Mouse (Mus musculus) limb, embryonic 11.5 days (tissue): ENCODE measurements at regions not wholly inside any gene's neighbourhood (a gene's known extent, or its start where the extent isn't known, plus 50 kb on each side); places are given as distances from the start of the nearest gene placed in this dataset.

Source experiments
- ATAC-seq: fragments of 200-750 bp; cut with Nextera tagmentation; 2 replicates; pipeline ENCODE4 v1.8.0; 2017; ENCODE audit warnings: low read depth; ENCODE audit not compliant: insufficient number of reproducible peaks, low FRiP score, low TSS enrichment
- DNase-seq: peaks from one replicate; pipeline ENCODE4 v3.0.0-alpha.2; 2015; ENCODE audit warnings: low spot score
- H3K27ac ChIP-seq: fragments of 300-500 bp; sonication (generic); replicated peaks from 2 replicates; pipeline ENCODE4 v1.5.1; 2014; ENCODE audit warnings: low read depth, mild to moderate bottlenecking, low read length
- H3K27me3 ChIP-seq: fragments of 300-500 bp; sonication (generic); 2 replicates; pipeline ENCODE4 v1.6.1; 2014; ENCODE audit warnings: mild to moderate bottlenecking, low read length, mixed read lengths; ENCODE audit not compliant: control insufficient read depth, insufficient read depth
- H3K36me3 ChIP-seq: fragments of 300-500 bp; sonication (generic); 2 replicates; pipeline ENCODE4 v1.6.1; 2014; ENCODE audit warnings: mild to moderate bottlenecking, low read length, moderate library complexity, mixed read lengths; ENCODE audit not compliant: control insufficient read depth, insufficient read depth
- H3K4me1 ChIP-seq: fragments of 300-500 bp; sonication (generic); 2 replicates; pipeline ENCODE4 v1.6.1; 2014; ENCODE audit warnings: low read length, mixed read lengths; ENCODE audit not compliant: control insufficient read depth, insufficient read depth
- H3K4me2 ChIP-seq: fragments of 300-500 bp; sonication (generic); 2 replicates; pipeline ENCODE4 v1.6.1; 2014; ENCODE audit warnings: low read depth, mild to moderate bottlenecking, moderate library complexity; ENCODE audit not compliant: severe bottlenecking
- H3K4me3 ChIP-seq: fragments of 300-500 bp; sonication (generic); 2 replicates; pipeline ENCODE4 v1.5.1; 2014; ENCODE audit warnings: low read depth, low read length
- H3K9ac ChIP-seq: fragments of 300-500 bp; sonication (generic); 2 replicates; pipeline ENCODE4 v1.6.1; 2014; ENCODE audit warnings: mild to moderate bottlenecking, low read length
- H3K9me3 ChIP-seq: fragments of 300-500 bp; sonication (generic); 2 replicates; pipeline ENCODE4 v1.6.1; 2016; ENCODE audit warnings: low read length; ENCODE audit not compliant: control insufficient read depth
- WGBS: fragments of 180-500 bp; shearing (Covaris S2); extraction: QIAGEN DNeasy Blood & Tissue Kit; methylation state at CpG from one replicate; pipeline ENCODE4 v1.1.7; 2014; 5-methylcytosine and 5-hydroxymethylcytosine counted together

DNA sequence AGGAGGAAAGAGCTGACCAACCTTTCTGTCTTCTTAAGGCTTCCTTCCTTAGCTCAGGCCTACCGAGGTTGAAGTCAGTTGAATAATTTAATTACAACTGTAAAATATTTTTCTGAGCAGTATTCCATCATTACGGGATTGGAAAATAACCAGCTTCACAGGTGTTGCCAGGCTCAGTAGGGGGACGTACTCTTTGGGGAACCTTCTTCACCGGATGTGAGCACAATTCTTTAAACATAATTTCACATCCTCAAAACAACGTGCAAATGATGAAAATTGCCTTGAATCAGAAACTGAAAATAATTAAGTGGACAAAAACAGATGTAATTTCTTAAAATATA lies 515.9 kb downstream of the Tns3 start:
- Histone ChIP-seq H3K9me3 (no peaks in the 10 kb centered on the region), H3K27me3 (no peaks in the 10 kb centered on the region), H3K9ac (no peak overlapping the region), H3K36me3 (no peaks in the 10 kb centered on the region), H3K4me1 (no peaks in the 10 kb centered on the region), H3K4me2 (no peak overlapping the region), H3K4me3 (no peak overlapping the region), H3K27ac (no peak overlapping the region)
- DNase-seq, result no peak
- 91% methylated on average over 5 of the region's 5 CpGs for WGBS
- no peak for ATAC-seq

DNA sequence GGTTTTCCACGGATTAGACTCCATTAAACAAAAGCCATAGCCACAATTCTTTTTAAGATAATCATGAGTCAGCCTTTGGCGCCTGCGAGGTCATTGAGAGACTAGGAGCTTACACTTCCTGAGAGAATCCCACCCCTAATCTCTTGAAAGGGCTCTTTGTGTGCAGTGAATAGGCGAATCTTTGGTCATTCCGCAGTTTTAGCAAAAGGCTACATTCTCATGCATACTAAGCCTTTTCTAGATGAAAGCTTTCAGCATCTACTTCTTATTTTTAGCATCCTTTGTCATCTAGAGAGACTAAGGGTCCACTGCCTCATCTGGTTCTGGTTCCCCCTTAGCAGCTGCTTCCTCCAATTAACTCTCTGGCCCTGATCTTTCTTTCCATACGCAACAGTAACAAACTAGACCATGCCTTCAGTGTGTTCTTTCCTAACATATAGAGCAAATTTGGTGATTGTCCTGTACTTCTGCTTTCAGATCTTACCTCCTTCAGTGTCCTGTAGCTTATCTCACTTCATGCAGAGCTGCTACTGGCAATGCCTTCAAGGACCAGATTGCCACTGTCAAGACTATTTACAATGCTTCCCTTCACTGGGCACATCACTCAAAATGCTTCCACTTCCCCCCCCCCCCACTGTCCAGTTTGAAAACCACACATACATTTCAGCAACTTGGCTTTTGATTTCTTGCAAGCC lies 516.4 kb downstream of the Tns3 start:
- no peak for ATAC-seq
- 76% methylated on average over 6 of the region's 6 CpGs for WGBS
- Histone ChIP-seq H3K9me3 (no peaks in the 10 kb centered on the region), H3K27ac (no peak overlapping the region), H3K4me1 (no peaks in the 10 kb centered on the region), H3K9ac (no peak overlapping the region), H3K4me2 (no peak overlapping the region), H3K27me3 (no peaks in the 10 kb centered on the region), H3K36me3 (no peaks in the 10 kb centered on the region), H3K4me3 (no peak overlapping the region)
- no peak for DNase-seq

DNA sequence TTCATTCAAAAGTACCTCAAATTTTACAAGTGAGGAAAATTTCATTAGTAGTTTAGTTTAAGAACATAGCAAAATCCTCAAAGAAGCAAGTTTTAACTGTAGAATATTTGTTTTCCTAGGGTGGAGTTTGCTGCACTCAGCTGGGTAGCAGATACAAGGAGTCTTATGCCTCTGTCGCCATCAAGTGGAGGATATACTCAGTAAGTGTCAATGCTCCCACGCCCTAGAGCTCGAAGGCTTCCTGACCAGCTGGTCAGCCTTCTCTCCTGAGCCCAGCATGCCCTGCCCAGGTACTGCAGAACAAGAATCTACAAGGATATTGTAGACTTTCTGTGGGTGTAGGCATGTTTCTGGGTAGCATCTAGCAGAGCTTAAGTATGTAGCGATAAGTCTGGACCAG lies 527.0 kb downstream of the Tns3 start:
- Histone ChIP-seq H3K4me2 (no peak overlapping the region), H3K4me1 (no peaks in the 10 kb centered on the region), H3K36me3 (no peaks in the 10 kb centered on the region), H3K9ac (no peak overlapping the region), H3K27ac (no peak overlapping the region), H3K4me3 (no peak overlapping the region), H3K9me3 (no peaks in the 10 kb centered on the region), H3K27me3 (no peaks in the 10 kb centered on the region)
- DNase-seq (no peak), ATAC-seq (no peak)
- 38% methylated on average over 4 of the region's 4 CpGs for WGBS

DNA sequence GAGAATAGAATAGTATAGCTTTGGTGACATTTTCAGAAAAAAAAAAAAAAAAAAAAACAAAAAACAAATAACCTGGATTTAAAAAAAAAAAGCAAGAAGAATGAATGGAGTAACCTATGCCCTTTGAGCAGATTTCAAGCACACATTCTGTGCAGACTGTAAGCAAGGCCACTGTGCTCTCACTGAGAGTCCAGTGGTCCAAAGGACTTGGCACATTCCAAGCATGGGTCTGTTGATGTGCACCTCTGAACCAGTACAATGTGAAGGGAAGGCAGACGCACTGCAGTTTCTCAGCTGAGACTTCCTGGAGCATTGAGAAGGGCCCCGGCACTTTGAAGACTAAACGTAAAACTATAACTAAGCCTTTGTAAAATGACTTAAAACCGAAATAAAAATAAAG lies 527.7 kb downstream of the Tns3 start:
- 79% methylated on average over 4 of the region's 4 CpGs for WGBS
- no peaks in the 10 kb centered on the region for H3K36me3 ChIP-seq
- H3K9ac ChIP-seq, result no peak overlapping the region

DNA sequence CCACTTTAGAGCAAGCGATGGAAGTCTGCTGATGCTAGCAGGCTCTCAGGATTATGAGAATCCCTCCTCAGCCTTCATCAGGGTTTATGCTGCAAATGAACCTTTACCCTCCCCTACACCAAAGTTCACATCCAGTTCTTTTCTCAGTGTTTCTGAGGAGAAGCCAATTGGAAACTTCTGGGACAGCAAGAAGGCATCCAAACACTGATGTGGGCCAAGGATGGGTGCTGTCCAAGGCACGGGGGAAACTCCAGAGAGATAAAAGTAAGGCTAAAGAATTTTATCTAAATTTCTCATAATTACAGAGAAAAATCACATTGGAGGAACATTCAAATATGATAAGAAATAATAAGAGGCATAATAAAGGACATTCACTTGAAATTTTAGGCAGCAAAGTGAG lies 555.0 kb downstream of the Tns3 start:
- ATAC-seq (no peak), DNase-seq (no peak)
- H3K4me3 ChIP-seq, result no peak overlapping the region
- no peaks in the 10 kb centered on the region for H3K36me3 ChIP-seq
- 86% methylated on average over 2 of the region's 2 CpGs for WGBS
- H3K27me3 ChIP-seq, result no peaks in the 10 kb centered on the region
- H3K9me3 ChIP-seq, result no peaks in the 10 kb centered on the region
- H3K4me1 ChIP-seq, result no peaks in the 10 kb centered on the region
- no peak overlapping the region for H3K9ac ChIP-seq
- H3K27ac ChIP-seq, result no peak overlapping the region
- H3K4me2 ChIP-seq, result no peak overlapping the region

More for the DNA sequence above, 527.7 kb downstream of the Tns3 start:
- no peak overlapping the region for H3K4me3 ChIP-seq
- no peak for DNase-seq
- ATAC-seq, result no peak
- no peaks in the 10 kb centered on the region for H3K9me3 ChIP-seq
- no peak overlapping the region for H3K27ac ChIP-seq
- no peak overlapping the region for H3K4me2 ChIP-seq
- no peaks in the 10 kb centered on the region for H3K27me3 ChIP-seq
- no peaks in the 10 kb centered on the region for H3K4me1 ChIP-seq

DNA sequence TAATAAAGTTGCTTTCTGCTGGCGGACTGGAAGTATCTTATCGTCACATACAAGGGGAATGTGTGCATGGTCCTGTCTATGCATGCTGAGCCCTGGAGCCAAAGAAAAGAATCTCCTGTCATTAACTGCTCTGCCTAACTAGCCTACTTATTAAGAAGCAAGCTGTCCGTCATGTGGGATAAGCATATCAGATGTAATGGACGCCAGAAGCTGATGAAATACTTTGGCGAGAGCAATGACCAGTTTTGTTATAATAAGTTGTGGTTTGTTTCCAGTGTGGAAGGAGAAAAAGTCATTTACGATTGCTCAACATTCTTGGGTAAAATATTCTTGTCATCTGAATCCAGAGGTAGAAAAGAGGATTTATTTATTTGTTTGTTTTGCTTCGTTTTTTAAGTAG lies 563.2 kb downstream of the Tns3 start:
- no peak overlapping the region for H3K27ac ChIP-seq
- DNase-seq (no peak), ATAC-seq (no peak)
- no peak overlapping the region for H3K4me2 ChIP-seq
- WGBS, result 81% methylated on average over 7 of the region's 7 CpGs
- no peak overlapping the region for H3K9ac ChIP-seq
- H3K9me3 ChIP-seq, result no peaks in the 10 kb centered on the region
- no peak overlapping the region for H3K4me3 ChIP-seq
- H3K27me3 ChIP-seq, result no peaks in the 10 kb centered on the region
- no peaks in the 10 kb centered on the region for H3K36me3 ChIP-seq
- no peaks in the 10 kb centered on the region for H3K4me1 ChIP-seq

DNA sequence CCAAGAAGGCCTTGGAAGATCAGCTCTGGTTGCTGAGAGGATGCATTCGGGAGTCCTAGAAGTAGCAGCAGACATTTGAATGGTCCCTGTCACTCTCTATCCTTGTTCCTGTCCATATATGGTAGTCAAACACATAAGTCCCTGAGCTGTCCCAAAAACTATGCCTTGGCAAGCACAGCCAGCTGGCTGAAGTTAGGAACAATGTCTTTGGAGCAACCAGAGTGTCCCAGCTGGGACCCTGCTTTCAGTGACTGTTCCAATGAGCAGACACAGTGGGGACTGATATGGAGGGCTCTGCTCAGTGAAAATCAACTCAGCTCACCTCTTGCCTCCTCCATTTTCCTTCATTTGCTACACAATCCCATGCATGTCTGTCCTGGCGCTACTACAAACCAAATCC lies 580.0 kb downstream of the Tns3 start:
- ATAC-seq, result no peak
- WGBS, result 95% methylated on average over 2 of the region's 2 CpGs
- no peak overlapping the region for H3K4me3 ChIP-seq

DNA sequence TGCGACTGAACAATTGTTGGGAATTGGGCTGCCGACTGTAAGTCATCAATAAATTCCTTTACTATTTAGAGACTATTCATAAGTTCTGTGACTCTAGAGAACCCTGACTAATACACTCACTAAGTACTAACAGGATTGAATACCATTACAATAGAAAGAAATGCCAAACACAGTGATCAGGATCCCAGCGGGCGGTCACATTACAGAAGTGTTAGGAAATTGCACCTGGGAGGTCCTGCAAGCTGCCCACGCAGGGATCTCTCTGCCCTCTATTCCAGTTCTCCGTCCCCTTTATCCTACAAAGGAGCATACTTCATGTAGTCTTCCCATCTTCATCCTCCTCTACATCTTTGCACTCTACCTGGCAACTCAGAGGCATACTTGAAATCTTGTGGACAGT lies 581.5 kb downstream of the Tns3 start:
- no peaks in the 10 kb centered on the region for H3K4me1 ChIP-seq
- ATAC-seq, result no peak
- H3K36me3 ChIP-seq, result no peaks in the 10 kb centered on the region
- DNase-seq, result no peak
- no peak overlapping the region for H3K4me3 ChIP-seq
- no peaks in the 10 kb centered on the region for H3K27me3 ChIP-seq
- 91% methylated on average over 4 of the region's 6 CpGs for WGBS
- no peaks in the 10 kb centered on the region for H3K9me3 ChIP-seq
- no peak overlapping the region for H3K27ac ChIP-seq
- no peak overlapping the region for H3K4me2 ChIP-seq
- H3K9ac ChIP-seq, result no peak overlapping the region

More for the DNA sequence above, 580.0 kb downstream of the Tns3 start:
- no peaks in the 10 kb centered on the region for H3K36me3 ChIP-seq
- H3K9me3 ChIP-seq, result no peaks in the 10 kb centered on the region
- no peak overlapping the region for H3K27ac ChIP-seq
- H3K9ac ChIP-seq, result no peak overlapping the region
- H3K4me1 ChIP-seq, result no peaks in the 10 kb centered on the region
- H3K27me3 ChIP-seq, result no peaks in the 10 kb centered on the region
- no peak for DNase-seq
- H3K4me2 ChIP-seq, result no peak overlapping the region

DNA sequence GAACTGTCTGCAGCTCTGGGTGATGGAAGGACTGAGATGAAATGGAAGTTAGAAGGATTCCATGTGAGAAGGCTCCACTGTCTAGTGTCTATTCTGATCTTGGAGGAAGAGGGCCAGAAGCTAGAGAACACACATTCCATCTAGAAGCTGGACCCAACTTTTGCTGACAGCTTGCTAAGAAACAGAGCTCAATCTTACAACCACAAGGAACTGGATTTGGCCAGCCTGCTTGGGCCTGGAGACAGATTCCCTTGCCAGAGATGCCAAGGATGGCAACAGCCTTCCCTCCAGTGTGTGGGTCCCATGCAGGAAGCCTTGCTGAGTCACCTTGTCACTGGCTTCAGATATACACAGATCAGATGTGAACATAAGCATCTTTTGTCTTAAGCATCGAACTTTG lies 591.0 kb downstream of the Tns3 start:
- H3K9me3 ChIP-seq, result no peaks in the 10 kb centered on the region
- H3K27me3 ChIP-seq, result no peaks in the 10 kb centered on the region
- H3K9ac ChIP-seq, result no peak overlapping the region
- H3K4me1 ChIP-seq, result no peaks in the 10 kb centered on the region
- no peak overlapping the region for H3K4me2 ChIP-seq
- H3K27ac ChIP-seq, result no peak overlapping the region
- no peak overlapping the region for H3K4me3 ChIP-seq
- no peaks in the 10 kb centered on the region for H3K36me3 ChIP-seq
- 90% methylated on average over 1 of the region's 1 CpGs for WGBS
- ATAC-seq (no peak), DNase-seq (no peak)
